Mouse (Mus musculus) hematopoietic stem cell, adult 5-6 weeks (primary cell): ENCODE measurements around the gene Prkn. TPM values are rescaled to one million over a fixed set of nuclear protein-coding genes. Genes with fewer than 3 reads are reported as not detected.
A peak's percentile ranks its signal among the peaks of the same experiment; 100 is the strongest.

Experiments
- ATAC-seq, 2 experiments: fragments of 125-278 bp in 1 of 2; replicated peaks in 1 of 2; 2 replicates each; pipeline ENCODE4 v1.8.0; 2016 to 2017; ENCODE audit warnings: inconsistent platforms in 2 of 2, mild to moderate bottlenecking in 2 of 2, moderate number of reproducible peaks in 2 of 2, low read depth in 1 of 2, moderate TSS enrichment in 1 of 2; ENCODE audit not compliant: low FRiP score in 2 of 2, poor library complexity in 2 of 2, severe bottlenecking in 2 of 2, insufficient read depth in 1 of 2, low TSS enrichment in 1 of 2
- total RNA-seq: library from RNA; stranded (forward); fragments of 172-1452, 232-1000 nt; gene quantifications from 2 replicates; pipeline ENCODE4 v1.2.3, GENCODE M21; 2017

The Prkn gene
- total RNA-seq, 1 experiment from 2014 or later, result 5.0 TPM

GRCm38 (mm10) chr17:11620770-11621169 lies 780.6 kb downstream of the Prkn start:
- ATAC-seq, result no peak

DNA sequence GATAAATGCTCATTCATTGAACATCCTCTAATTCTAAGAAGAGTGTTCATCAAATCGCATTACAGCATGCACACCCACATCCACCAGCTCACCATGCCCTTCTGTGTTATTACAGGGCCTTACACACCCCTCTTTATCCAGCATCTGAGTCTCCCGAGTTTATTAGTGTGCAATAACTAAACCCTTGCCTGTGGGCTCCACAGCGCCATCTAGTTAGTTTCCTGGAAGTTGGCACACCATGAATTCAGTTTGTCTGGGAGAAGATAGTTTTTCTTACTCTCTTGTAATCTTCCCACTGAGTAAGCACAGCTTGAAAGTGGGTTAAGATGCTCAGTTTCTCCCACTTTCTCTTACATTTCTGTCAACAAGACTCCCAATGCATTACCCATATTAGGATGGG lies 781.3 kb downstream of the Prkn start:
- ATAC-seq, result 0 out of 4 replicates have a peak, but pooled peaks have one; percentile 4 to 45

GRCm38 (mm10) chr17:11626306-11626705 lies 786.1 kb downstream of the Prkn start:
- ATAC-seq, result no peak

GRCm38 (mm10) chr17:11635121-11635520 lies 794.9 kb downstream of the Prkn start:
- no peak for ATAC-seq

DNA sequence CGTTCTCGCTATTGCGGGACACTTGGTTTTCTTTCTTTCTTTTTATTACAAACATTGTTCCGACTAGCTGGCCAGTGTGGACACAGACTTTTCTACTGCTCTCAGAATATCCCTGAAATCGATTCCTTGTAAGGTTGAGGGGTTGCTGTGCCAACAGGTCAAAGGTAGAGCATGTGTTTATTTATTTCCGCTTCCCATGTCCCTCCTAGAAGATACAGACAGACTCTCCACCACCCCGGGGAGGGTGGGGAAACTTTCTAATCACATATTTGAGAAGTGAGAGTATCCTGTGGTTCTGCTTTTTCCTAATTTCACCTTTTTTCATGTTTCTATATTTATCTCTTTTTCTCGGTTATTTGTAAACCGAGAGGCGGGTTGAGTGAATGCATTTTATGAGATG lies 797.5 kb downstream of the Prkn start:
- ATAC-seq, result no peak

DNA sequence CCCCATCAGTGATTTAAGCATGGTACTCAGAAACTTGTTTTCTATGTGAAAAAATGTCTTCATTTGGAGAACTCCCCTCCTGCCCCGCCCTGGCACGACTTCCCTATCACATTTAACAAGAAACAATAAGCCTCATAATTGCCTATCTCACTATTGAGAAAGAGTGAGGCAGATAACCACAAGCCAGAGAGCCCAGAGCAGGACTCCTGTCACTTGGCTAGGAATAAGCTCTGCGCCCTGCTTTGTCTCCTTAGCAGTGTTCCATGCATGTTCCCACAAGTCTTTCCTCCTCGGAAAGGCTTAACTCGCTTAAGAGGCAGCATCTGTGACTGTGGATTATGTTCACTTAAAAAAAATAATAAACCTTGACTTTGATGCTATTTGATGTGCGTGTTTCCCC lies 798.3 kb downstream of the Prkn start:
- no peak for ATAC-seq

- ATAC-seq, result no peak
These were observed 799.6 kb downstream of the Prkn start for GRCm38 (mm10) chr17:11639786-11640185.

- no peak for ATAC-seq
These were observed 802.1 kb downstream of the Prkn start for GRCm38 (mm10) chr17:11642328-11642727.

DNA sequence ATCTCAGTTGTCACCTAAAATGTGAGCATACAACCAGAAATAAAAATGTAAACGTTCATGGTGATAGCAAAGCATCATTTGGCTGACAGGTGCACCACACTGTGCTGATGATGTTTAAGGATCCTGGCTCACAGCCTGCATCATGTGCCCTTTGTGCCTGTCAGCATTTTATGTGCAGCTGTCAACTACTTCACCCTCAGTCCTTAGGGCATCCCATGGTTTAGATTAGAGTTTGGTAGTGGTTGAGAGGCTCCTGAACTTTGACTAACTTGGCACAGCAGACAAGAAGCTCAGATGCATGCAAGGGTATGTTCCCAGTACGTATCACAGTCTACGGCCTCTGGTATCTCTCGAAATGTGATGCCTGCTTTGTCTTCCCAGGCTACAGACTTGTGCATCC lies 803.8 kb downstream of the Prkn start:
- ATAC-seq, result no peak

- no peak for ATAC-seq
These were observed 804.8 kb downstream of the Prkn start for GRCm38 (mm10) chr17:11644873-11645464.

DNA sequence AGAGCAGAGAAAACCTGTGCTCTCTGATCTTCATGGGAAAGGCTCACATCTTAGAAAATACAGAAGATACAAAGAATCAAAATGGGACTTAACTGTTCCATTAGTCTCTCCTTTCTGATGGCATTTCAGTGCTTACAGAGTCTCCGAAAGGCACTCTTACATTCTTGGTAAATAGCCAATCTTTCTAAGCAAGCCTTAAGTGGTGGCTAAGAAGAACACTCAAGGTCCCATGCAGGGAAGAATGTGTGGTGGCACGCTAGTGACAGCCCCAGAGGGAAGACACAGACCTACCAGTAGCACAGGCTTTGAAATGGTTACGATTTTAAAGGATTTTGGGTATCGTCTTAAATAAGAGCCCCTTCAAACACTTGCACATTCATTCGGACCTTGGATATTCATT lies 816.2 kb downstream of the Prkn start:
- no peak for ATAC-seq

- no peak for ATAC-seq
These were observed 816.7 kb downstream of the Prkn start for GRCm38 (mm10) chr17:11656878-11657277.

DNA sequence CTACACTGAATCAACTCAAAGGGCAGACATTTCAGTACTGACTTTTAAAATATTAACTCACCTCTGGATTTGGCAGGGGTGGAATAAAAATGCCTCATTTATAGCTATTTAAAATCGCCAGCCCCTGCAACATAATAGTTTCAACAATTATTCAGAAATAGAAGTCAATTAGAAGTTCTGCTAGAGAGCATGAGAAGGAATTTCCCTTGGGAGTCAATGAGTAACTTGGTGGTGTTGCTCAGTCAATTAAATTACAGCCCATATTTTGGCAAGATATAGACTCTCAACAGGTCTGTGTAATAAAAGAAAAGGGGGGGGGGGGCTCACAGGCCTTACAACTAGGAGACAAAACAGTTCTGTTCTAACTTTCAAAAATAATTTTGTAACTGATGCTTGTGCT lies 821.7 kb downstream of the Prkn start:
- ATAC-seq, result no peak

DNA sequence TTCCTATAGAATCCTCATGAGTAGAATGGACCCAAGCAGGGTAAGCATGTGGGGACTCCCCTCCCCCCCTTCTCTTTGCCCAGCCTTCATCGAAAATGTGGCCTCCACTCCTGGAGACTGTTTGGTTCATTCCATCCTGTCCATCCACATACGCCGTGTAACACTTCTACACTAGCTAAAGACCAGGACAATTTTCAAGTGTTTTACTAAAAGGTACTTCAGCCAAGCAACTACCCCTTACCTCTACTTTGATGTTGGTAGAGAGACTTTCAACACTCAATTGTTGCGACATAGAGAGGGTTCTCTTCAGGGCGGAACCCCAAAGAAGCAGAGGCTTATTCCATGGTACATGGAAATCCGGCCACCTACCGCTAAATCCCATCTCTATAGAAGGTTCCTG lies 823.3 kb downstream of the Prkn start:
- no peak for ATAC-seq

GRCm38 (mm10) chr17:11664610-11665345 lies 824.6 kb downstream of the Prkn start:
- no peak for ATAC-seq

GRCm38 (mm10) chr17:11679716-11680115 lies 839.5 kb downstream of the Prkn start:
- no peak for ATAC-seq

DNA sequence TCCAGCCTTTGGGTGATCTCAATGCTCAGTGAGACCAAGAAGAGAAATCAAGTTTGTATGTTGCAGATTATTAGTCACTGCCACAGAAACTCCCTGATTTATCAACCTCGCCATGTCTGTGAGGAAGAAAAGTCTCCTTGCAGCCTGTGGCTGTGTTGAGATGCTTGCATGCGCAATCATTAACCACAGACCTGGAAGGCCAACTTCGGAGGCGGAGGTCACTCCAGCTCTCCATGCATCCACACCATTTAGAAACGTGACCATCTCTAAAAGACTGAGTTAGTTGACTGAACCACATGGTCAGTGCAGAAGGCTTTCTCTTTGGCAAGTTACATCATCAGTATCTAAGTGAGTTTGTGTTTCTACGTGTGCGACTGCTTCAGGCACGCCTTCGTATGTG lies 840.3 kb downstream of the Prkn start:
- no peak for ATAC-seq

GRCm38 (mm10) chr17:11681825-11682372 lies 841.7 kb downstream of the Prkn start:
- no peak for ATAC-seq

- ATAC-seq, result no peak
These were observed 864.8 kb downstream of the Prkn start for GRCm38 (mm10) chr17:11705005-11705404.
